Mouse (Mus musculus) liver, embryonic 13.5 days (tissue): Measurements from ENCODE around the gene Bhlhe41. TPM values are rescaled to one million over a fixed set of nuclear protein-coding genes. Genes with fewer than 3 reads are reported as not detected.

Source experiments
- polyA plus RNA-seq: library from polyadenylated mRNA; unstranded; fragments of >200 nt; fragmentation: Nextera tagmentation; extraction: Ambion mirVana; gene quantifications from 2 replicates; pipeline ENCODE4 v1.2.1, GENCODE M21; 2015

Bhlhe41 gene
- polyA plus RNA-seq, 1 experiment from 2014 or later: 0.08 TPM

Other genes starting within 250 kb of the Bhlhe41 start
- not detected in 2 replicates for gene Tuba3b, start 249.8 kb downstream of the Bhlhe41 start, polyA plus RNA-seq
- 0.91 and 0.92 TPM in 2 replicates for gene Rassf8, start 118.8 kb downstream of the Bhlhe41 start, polyA plus RNA-seq
- gene Sspn, start 66.1 kb upstream of the Bhlhe41 start, polyA plus RNA-seq: 0.71 and 1.1 TPM in 2 replicates